Mouse (Mus musculus) heart, embryonic 14.5 days (tissue): ENCODE data around the gene Rbpj. TPM values are rescaled to one million over a fixed set of nuclear protein-coding genes. Genes with fewer than 3 reads are reported as not detected.

Source experiments
- ATAC-seq: fragments of 200-750 bp; cut with Nextera tagmentation; 2 replicates; pipeline ENCODE4 v1.8.0; 2017; ENCODE audit warnings: low read depth, moderate TSS enrichment; ENCODE audit not compliant: insufficient number of reproducible peaks, insufficient read depth, low FRiP score
- H3K27ac ChIP-seq, 2 experiments: fragments of 200-500 bp in 1 of 2; fragments of 300-500 bp in 1 of 2; sonication (generic) in 1 of 2; replicated peaks in 1 of 2; 2 replicates each; pipeline ENCODE4 v1.5.1; 2012 to 2014; ENCODE audit warnings: low read depth in 2 of 2, low read length in 2 of 2, control low read depth in 1 of 2, mild to moderate bottlenecking in 1 of 2, mixed read lengths in 1 of 2; ENCODE audit not compliant: control insufficient read depth in 1 of 2, insufficient read depth in 1 of 2
- H3K27me3 ChIP-seq: fragments of 300-500 bp; sonication (generic); 2 replicates; pipeline ENCODE4 v1.6.1; 2014; ENCODE audit warnings: mild to moderate bottlenecking, low read length, control low read depth; ENCODE audit not compliant: control insufficient read depth, insufficient read depth
- H3K36me3 ChIP-seq: fragments of 300-500 bp; sonication (generic); 2 replicates; pipeline ENCODE4 v1.6.1; 2014; ENCODE audit warnings: mild to moderate bottlenecking, control low read depth, low read length, mixed read lengths; ENCODE audit not compliant: control insufficient read depth, insufficient read depth
- H3K4me1 ChIP-seq, 2 experiments: fragments of 200-500 bp in 1 of 2; fragments of 300-500 bp in 1 of 2; sonication (generic) in 1 of 2; 2 replicates each; pipeline ENCODE4 v1.6.1; 2012 to 2014; ENCODE audit warnings: low read length in 2 of 2, control low read depth in 1 of 2, mixed read lengths in 1 of 2; ENCODE audit not compliant: control insufficient read depth in 2 of 2, insufficient read depth in 2 of 2
- H3K4me2 ChIP-seq: fragments of 300-500 bp; sonication (generic); 2 replicates; pipeline ENCODE4 v1.6.1; 2014; ENCODE audit warnings: mild to moderate bottlenecking, low read length
- H3K4me3 ChIP-seq, 2 experiments: fragments of 200-500 bp in 1 of 2; fragments of 300-500 bp in 1 of 2; sonication (generic) in 1 of 2; 2 replicates each; pipeline ENCODE4 v1.5.1; 2012 to 2014; ENCODE audit warnings: low read length in 2 of 2, mild to moderate bottlenecking in 2 of 2, control low read depth in 1 of 2, low read depth in 1 of 2, moderate library complexity in 1 of 2; ENCODE audit not compliant: control insufficient read depth in 1 of 2, insufficient read depth in 1 of 2
- H3K9ac ChIP-seq: fragments of 300-500 bp; sonication (generic); 2 replicates; pipeline ENCODE4 v1.6.1; 2014; ENCODE audit warnings: mild to moderate bottlenecking, low read length
- H3K9me3 ChIP-seq: fragments of 300-500 bp; sonication (generic); 2 replicates; pipeline ENCODE4 v1.6.1; 2016; ENCODE audit warnings: low read length, control low read depth; ENCODE audit not compliant: control insufficient read depth
- WGBS: fragments of 180-500 bp; shearing (Covaris S2); extraction: QIAGEN DNeasy Blood & Tissue Kit; methylation state at CpG from one replicate; pipeline ENCODE4 v1.1.7; 2014; 5-methylcytosine and 5-hydroxymethylcytosine counted together
- polyA plus RNA-seq: library from polyadenylated mRNA; unstranded; fragments of >200 nt; fragmentation: Nextera tagmentation; extraction: Ambion mirVana; gene quantifications from 2 replicates; pipeline ENCODE4 v1.2.1, GENCODE M21; 2014

Gene Rbpj
- polyA plus RNA-seq, 1 experiment from 2014 or later: 24.1 TPM

- Histone ChIP-seq H3K9ac (no peak overlapping the region), H3K4me3 (no peak overlapping the region), H3K9me3 (0 out of 2 replicates have a peak, but pooled peaks cover 8% of the 10 kb centered on the region), H3K4me2 (no peak overlapping the region), H3K36me3 (no peaks in the 10 kb centered on the region), H3K27ac (no peak overlapping the region), H3K27me3 (peaks cover 3% of the 10 kb centered on the region; the same call in 1 of the 2 replicates), H3K4me1 (peaks cover 0 to 2% of the 10 kb centered on the region in 2 experiments; a peak in 1 of 4 replicates)
- WGBS: 41% methylated on average over 13 of the region's 13 CpGs
- ATAC-seq: no peak
Observed at GRCm38 (mm10) chr5:53678036-53678767, 212.2 kb downstream of the Rbpj start.

- no peak for ATAC-seq
- H3K4me3 ChIP-seq: no peak overlapping the region
- no peak overlapping the region for H3K27ac ChIP-seq
- H3K4me1 ChIP-seq: peaks cover 0 to 4% of the 10 kb centered on the region in 2 experiments; a peak in 2 of 4 replicates
- peaks cover 3% of the 10 kb centered on the region; the same call in 1 of the 2 replicates for H3K27me3 ChIP-seq
- WGBS: 48% methylated on average over 6 of the region's 6 CpGs
- no peak overlapping the region for H3K9ac ChIP-seq
- H3K36me3 ChIP-seq: no peaks in the 10 kb centered on the region
- 0 out of 2 replicates have a peak, but pooled peaks cover 8% of the 10 kb centered on the region for H3K9me3 ChIP-seq
- H3K4me2 ChIP-seq: no peak overlapping the region
Observed at GRCm38 (mm10) chr5:53679651-53680050, 213.7 kb downstream of the Rbpj start.

GRCm38 (mm10) chr5:53683916-53684315 is 218.0 kb downstream of the Rbpj start:
- Histone ChIP-seq H3K27ac (no peak overlapping the region), H3K27me3 (peaks cover 12% of the 10 kb centered on the region; the same call in 1 of the 2 replicates), H3K36me3 (no peaks in the 10 kb centered on the region), H3K4me2 (no peak overlapping the region), H3K9ac (no peak overlapping the region), H3K4me3 (no peak overlapping the region), H3K9me3 (0 out of 2 replicates have a peak, but pooled peaks cover 8% of the 10 kb centered on the region), H3K4me1 (peaks cover 0 to 4% of the 10 kb centered on the region in 2 experiments; a peak in 2 of 4 replicates)
- WGBS: 20% methylated on average over 3 of the region's 3 CpGs
- no peak for ATAC-seq

GRCm38 (mm10) chr5:53684417-53684816 is 218.5 kb downstream of the Rbpj start:
- 0 out of 2 replicates have a peak, but pooled peaks cover 8% of the 10 kb centered on the region for H3K9me3 ChIP-seq
- H3K4me2 ChIP-seq: no peak overlapping the region
- no peak for ATAC-seq
- peaks cover 12% of the 10 kb centered on the region; the same call in 1 of the 2 replicates for H3K27me3 ChIP-seq
- no peak overlapping the region for H3K9ac ChIP-seq
- H3K36me3 ChIP-seq: no peaks in the 10 kb centered on the region
- H3K27ac ChIP-seq: no peak overlapping the region
- WGBS: 75% methylated on average over 1 of the region's 1 CpGs
- H3K4me3 ChIP-seq: no peak overlapping the region
- peaks cover 0 to 4% of the 10 kb centered on the region in 2 experiments; a peak in 2 of 4 replicates for H3K4me1 ChIP-seq

- WGBS: 75% methylated on average over 4 of the region's 4 CpGs
- Histone ChIP-seq H3K9me3 (0 out of 2 replicates have a peak, but pooled peaks cover 8% of the 10 kb centered on the region), H3K4me3 (no peak overlapping the region), H3K27me3 (0 out of 2 replicates have a peak, but pooled peaks cover 12% of the 10 kb centered on the region), H3K4me2 (no peak overlapping the region), H3K27ac (no peak overlapping the region), H3K4me1 (peaks cover 0 to 4% of the 10 kb centered on the region in 2 experiments; a peak in 2 of 4 replicates), H3K36me3 (no peaks in the 10 kb centered on the region), H3K9ac (no peak overlapping the region)
- ATAC-seq: no peak
Observed at GRCm38 (mm10) chr5:53685623-53686022, 219.7 kb downstream of the Rbpj start.

- Histone ChIP-seq H3K4me3 (no peak overlapping the region), H3K4me2 (no peak overlapping the region), H3K4me1 (peaks cover 0 to 4% of the 10 kb centered on the region in 2 experiments; a peak in 2 of 4 replicates), H3K27me3 (0 out of 2 replicates have a peak, but pooled peaks cover 9% of the 10 kb centered on the region), H3K36me3 (no peaks in the 10 kb centered on the region), H3K9ac (no peak overlapping the region), H3K27ac (no peak overlapping the region), H3K9me3 (0 out of 2 replicates have a peak, but pooled peaks cover 5% of the 10 kb centered on the region)
- 67% methylated on average over 2 of the region's 2 CpGs for WGBS
- ATAC-seq: no peak
Observed at GRCm38 (mm10) chr5:53686379-53686778, 220.4 kb downstream of the Rbpj start.

- Histone ChIP-seq H3K4me3 (no peak overlapping the region), H3K27ac (no peak overlapping the region), H3K9me3 (no peaks in the 10 kb centered on the region), H3K36me3 (no peaks in the 10 kb centered on the region), H3K9ac (no peak overlapping the region), H3K4me1 (peaks cover 0 to under 1% of the 10 kb centered on the region in 2 experiments; a peak in 1 of 4 replicates), H3K27me3 (0 out of 2 replicates have a peak, but pooled peaks cover 9% of the 10 kb centered on the region), H3K4me2 (no peak overlapping the region)
- no peak for ATAC-seq
- WGBS: 82% methylated on average over 7 of the region's 7 CpGs
Observed at GRCm38 (mm10) chr5:53688326-53688725, 222.4 kb downstream of the Rbpj start.
